Mouse (Mus musculus) heart, embryonic 10.5 days (tissue): ENCODE measurements around the gene Scarb1. TPM values are rescaled to one million over a fixed set of nuclear protein-coding genes. Genes with fewer than 3 reads are reported as not detected.

ENCODE experiments used
- DNase-seq: peaks from one replicate; pipeline ENCODE4 v3.0.0-alpha.2; 2017; ENCODE audit warnings: low spot score
- H3K27ac ChIP-seq: fragments of 300-500 bp; sonication (generic); 2 replicates; pipeline ENCODE4 v1.5.1; 2016; ENCODE audit warnings: mild to moderate bottlenecking
- H3K27me3 ChIP-seq: fragments of 300-500 bp; sonication (generic); 2 replicates; pipeline ENCODE4 v1.6.1; 2016; ENCODE audit warnings: mild to moderate bottlenecking; ENCODE audit not compliant: poor library complexity, insufficient read depth, severe bottlenecking
- H3K36me3 ChIP-seq: fragments of 300-500 bp; sonication (generic); 2 replicates; pipeline ENCODE4 v1.6.1; 2016; ENCODE audit warnings: mild to moderate bottlenecking, moderate library complexity
- H3K4me1 ChIP-seq: fragments of 300-500 bp; sonication (generic); 2 replicates; pipeline ENCODE4 v1.6.1; 2016; ENCODE audit warnings: mild to moderate bottlenecking
- H3K4me3 ChIP-seq: fragments of 300-500 bp; sonication (generic); 2 replicates; pipeline ENCODE4 v1.5.1; 2016; ENCODE audit warnings: mild to moderate bottlenecking, moderate library complexity
- H3K9me3 ChIP-seq: fragments of 300-500 bp; sonication (generic); 2 replicates; pipeline ENCODE4 v1.6.1; 2016; ENCODE audit warnings: mild to moderate bottlenecking, moderate library complexity
- WGBS: fragments of 180-500 bp; shearing (Covaris S2); methylation state at CpG from one replicate; pipeline ENCODE4 v1.1.7; 2016; 5-methylcytosine and 5-hydroxymethylcytosine counted together
- polyA plus RNA-seq: library from polyadenylated mRNA; unstranded; fragments of >200 nt; fragmentation: Nextera tagmentation; extraction: Ambion mirVana; gene quantifications from 2 replicates; pipeline ENCODE4 v1.2.1, GENCODE M21; 2016

Scarb1 gene
- polyA plus RNA-seq, 1 experiment from 2014 or later, result 73.1 TPM

- Histone ChIP-seq H3K27ac (peak overlapping the region; percentile 47; the same call in 1 of the 2 replicates), H3K4me1 (peaks cover 50% of the 10 kb centered on the region)
- peak; percentile 84 for DNase-seq
These were observed 72.7 kb downstream of the Scarb1 start for GRCm38 (mm10) chr5:125268033-125268765.

GRCm38 (mm10) chr5:125267150-125267961 lies 73.5 kb downstream of the Scarb1 start:
- WGBS, result 56% methylated on average over 35 of the region's 35 CpGs
- no peak for DNase-seq
- no peaks in the 10 kb centered on the region for H3K27me3 ChIP-seq
- H3K36me3 ChIP-seq, result no peaks in the 10 kb centered on the region
- no peaks in the 10 kb centered on the region for H3K9me3 ChIP-seq
- H3K4me1 ChIP-seq, result peaks cover 54% of the 10 kb centered on the region
- peak overlapping the region; percentile 63 for H3K27ac ChIP-seq
- no peak overlapping the region; the same call in 1 of the 2 replicates for H3K4me3 ChIP-seq

More at GRCm38 (mm10) chr5:125268033-125268765, 72.7 kb downstream of the Scarb1 start:
- no peaks in the 10 kb centered on the region for H3K36me3 ChIP-seq
- H3K27me3 ChIP-seq, result no peaks in the 10 kb centered on the region
- H3K4me3 ChIP-seq, result no peak overlapping the region; the same call in 1 of the 2 replicates
- 17% methylated on average over 10 of the region's 10 CpGs for WGBS
- H3K9me3 ChIP-seq, result no peaks in the 10 kb centered on the region

GRCm38 (mm10) chr5:125266128-125266527 lies 74.8 kb downstream of the Scarb1 start:
- peaks cover 54% of the 10 kb centered on the region for H3K4me1 ChIP-seq
- H3K27ac ChIP-seq, result peak overlapping the region; percentile 68
- no peaks in the 10 kb centered on the region for H3K27me3 ChIP-seq
- 45% methylated on average over 9 of the region's 9 CpGs for WGBS
- H3K9me3 ChIP-seq, result no peaks in the 10 kb centered on the region
- no peak overlapping the region for H3K4me3 ChIP-seq
- H3K36me3 ChIP-seq, result no peaks in the 10 kb centered on the region
- DNase-seq, result no peak

- Histone ChIP-seq H3K4me1 (peaks cover 53% of the 10 kb centered on the region), H3K9me3 (no peaks in the 10 kb centered on the region), H3K27me3 (0 out of 2 replicates have a peak, but pooled peaks cover 14% of the 10 kb centered on the region), H3K27ac (peak overlapping the region; percentile 73), H3K36me3 (no peaks in the 10 kb centered on the region), H3K4me3 (0 out of 2 replicates have a peak overlapping the region, but pooled peaks have one; percentile 5)
- DNase-seq, result no peak
- WGBS, result 17% methylated on average over 17 of the region's 17 CpGs
These were observed 76.2 kb downstream of the Scarb1 start for GRCm38 (mm10) chr5:125264700-125265099.

- Histone ChIP-seq H3K36me3 (no peaks in the 10 kb centered on the region), H3K27ac (0 out of 2 replicates have a peak overlapping the region, but pooled peaks have one; percentile 2), H3K9me3 (no peaks in the 10 kb centered on the region), H3K4me3 (no peak overlapping the region), H3K4me1 (peaks cover 41% of the 10 kb centered on the region), H3K27me3 (peaks cover 25% of the 10 kb centered on the region; the same call in 1 of the 2 replicates)
- 49% methylated on average over 7 of the region's 7 CpGs for WGBS
- DNase-seq, result no peak
These were observed 78.3 kb downstream of the Scarb1 start for GRCm38 (mm10) chr5:125262578-125262977.

- peaks cover 19% of the 10 kb centered on the region for H3K4me1 ChIP-seq
- no peaks in the 10 kb centered on the region for H3K36me3 ChIP-seq
- 52% methylated on average over 4 of the region's 5 CpGs for WGBS
- DNase-seq, result no peak
- H3K27me3 ChIP-seq, result peaks cover 5% of the 10 kb centered on the region; the same call in 1 of the 2 replicates
- no peak overlapping the region for H3K27ac ChIP-seq
- no peak overlapping the region for H3K4me3 ChIP-seq
- no peaks in the 10 kb centered on the region for H3K9me3 ChIP-seq
These were observed 87.0 kb downstream of the Scarb1 start for GRCm38 (mm10) chr5:125253917-125254316.

GRCm38 (mm10) chr5:125253448-125253847 lies 87.4 kb downstream of the Scarb1 start:
- no peak for DNase-seq
- H3K9me3 ChIP-seq, result no peaks in the 10 kb centered on the region
- peaks cover 23% of the 10 kb centered on the region for H3K4me1 ChIP-seq
- no peak overlapping the region for H3K4me3 ChIP-seq
- H3K27ac ChIP-seq, result no peak overlapping the region
- no peaks in the 10 kb centered on the region for H3K27me3 ChIP-seq
- H3K36me3 ChIP-seq, result no peaks in the 10 kb centered on the region
- WGBS, result 90% methylated on average over 3 of the region's 3 CpGs

- no peaks in the 10 kb centered on the region for H3K36me3 ChIP-seq
- DNase-seq, result no peak
- no peak overlapping the region for H3K27ac ChIP-seq
- H3K9me3 ChIP-seq, result no peaks in the 10 kb centered on the region
- no peaks in the 10 kb centered on the region for H3K27me3 ChIP-seq
- 57% methylated on average over 8 of the region's 8 CpGs for WGBS
- no peak overlapping the region for H3K4me3 ChIP-seq
- peaks cover 23% of the 10 kb centered on the region for H3K4me1 ChIP-seq
These were observed 88.2 kb downstream of the Scarb1 start for GRCm38 (mm10) chr5:125252664-125253063.

GRCm38 (mm10) chr5:125251885-125252615 lies 88.8 kb downstream of the Scarb1 start:
- DNase-seq, result no peak
- WGBS, result 48% methylated on average over 15 of the region's 15 CpGs
- H3K4me1 ChIP-seq, result peaks cover 23% of the 10 kb centered on the region
- H3K27ac ChIP-seq, result 0 out of 2 replicates have a peak overlapping the region, but pooled peaks have one; percentile 31
- H3K9me3 ChIP-seq, result no peaks in the 10 kb centered on the region
- H3K36me3 ChIP-seq, result no peaks in the 10 kb centered on the region
- no peak overlapping the region for H3K4me3 ChIP-seq
- H3K27me3 ChIP-seq, result no peaks in the 10 kb centered on the region

GRCm38 (mm10) chr5:125249187-125249586 lies 91.7 kb downstream of the Scarb1 start:
- WGBS, result 39% methylated on average over 6 of the region's 6 CpGs
- Histone ChIP-seq H3K27me3 (no peaks in the 10 kb centered on the region), H3K9me3 (no peaks in the 10 kb centered on the region), H3K4me1 (peaks cover 42% of the 10 kb centered on the region), H3K27ac (peak overlapping the region; percentile 47; the same call in 1 of the 2 replicates), H3K4me3 (no peak overlapping the region), H3K36me3 (no peaks in the 10 kb centered on the region)
- DNase-seq, result no peak

- WGBS, result 79% methylated on average over 4 of the region's 4 CpGs
These were observed 94.2 kb downstream of the Scarb1 start for GRCm38 (mm10) chr5:125246711-125247110.

GRCm38 (mm10) chr5:125245534-125246151 lies 95.3 kb downstream of the Scarb1 start:
- no peak for DNase-seq
- no peaks in the 10 kb centered on the region for H3K36me3 ChIP-seq
- H3K4me1 ChIP-seq, result peaks cover 44% of the 10 kb centered on the region
- peak overlapping the region; percentile 48 for H3K4me3 ChIP-seq
- no peaks in the 10 kb centered on the region for H3K27me3 ChIP-seq
- H3K9me3 ChIP-seq, result no peaks in the 10 kb centered on the region
- H3K27ac ChIP-seq, result peak overlapping the region; percentile 81
- 4% methylated on average over 27 of the region's 27 CpGs for WGBS

More at GRCm38 (mm10) chr5:125246711-125247110, 94.2 kb downstream of the Scarb1 start:
- DNase-seq, result no peak
- Histone ChIP-seq H3K36me3 (no peaks in the 10 kb centered on the region), H3K4me1 (peaks cover 38% of the 10 kb centered on the region), H3K27ac (no peak overlapping the region), H3K9me3 (no peaks in the 10 kb centered on the region), H3K27me3 (no peaks in the 10 kb centered on the region), H3K4me3 (no peak overlapping the region)
